Mouse (Mus musculus): ENCODE results near the gene Cd7.

The Cd7 gene

DNA sequence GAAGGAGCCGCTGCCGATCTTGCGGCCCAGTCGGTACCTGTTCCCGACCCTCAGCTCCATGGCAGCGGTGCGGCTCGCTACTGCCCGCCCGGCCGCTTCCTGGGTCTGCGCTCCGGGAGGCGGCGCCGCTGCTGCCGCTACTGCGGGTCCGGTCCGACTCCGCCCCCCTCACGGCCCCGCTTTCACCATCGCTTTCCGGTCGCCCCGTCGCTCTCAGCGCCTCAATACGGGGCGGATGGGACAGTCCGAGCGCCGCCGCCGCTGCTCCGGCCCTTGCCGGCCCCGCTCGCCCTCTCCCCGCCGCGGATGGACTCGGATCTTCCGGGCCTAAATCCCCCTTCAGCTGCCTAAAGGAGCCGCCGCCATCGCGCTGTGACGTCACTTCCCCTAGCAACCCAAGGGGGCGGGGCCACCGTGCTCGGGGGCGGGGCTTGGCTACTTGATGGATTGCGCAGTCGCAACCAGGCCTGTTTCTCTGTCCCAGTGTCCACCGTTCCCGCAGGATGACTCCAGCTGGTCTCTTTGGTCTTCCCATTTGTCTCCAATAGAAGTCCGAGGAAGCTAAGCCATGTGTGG is 48.2 kb downstream of the Cd7 start, which contains the start of gene Csnk1d:
Gene Csnk1d (minus strand): TSS at position 380 of the 576 bp plus-strand sequence.
- DNase-seq (ENCODE audit: low spot score): peak; percentile 96

DNA sequence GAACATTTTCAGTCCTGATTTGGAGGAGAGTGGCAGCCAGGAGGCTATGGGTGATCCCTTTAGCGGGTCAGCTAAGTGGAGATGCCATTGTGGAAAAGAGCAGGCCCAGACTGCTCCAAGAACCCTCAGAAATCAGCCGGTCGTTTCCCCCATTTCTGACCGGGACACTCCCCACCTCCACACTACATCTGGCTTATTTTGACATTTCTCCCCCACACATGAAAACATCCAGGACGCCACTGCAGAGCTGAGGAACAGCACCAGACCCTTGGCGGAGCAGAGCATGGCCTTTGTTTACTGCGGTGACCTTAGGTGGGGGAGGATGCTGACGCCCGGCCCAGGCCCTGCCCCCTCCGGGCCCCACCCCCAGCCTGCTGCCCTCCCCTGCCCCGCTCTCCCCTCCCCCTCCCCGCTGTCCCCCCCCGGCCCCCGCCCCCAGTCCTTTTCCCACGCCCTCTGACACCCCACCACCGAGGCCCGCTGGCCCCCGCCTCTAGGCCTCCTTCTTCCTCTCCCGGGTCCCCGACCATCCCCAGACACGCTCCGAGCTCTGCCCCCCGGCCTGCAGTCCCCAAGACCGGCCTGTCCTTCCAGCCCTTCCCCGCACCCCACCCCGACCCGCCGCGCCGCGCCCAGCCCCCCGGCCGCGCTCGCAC is 49.0 kb downstream of the Cd7 start:
- peak; percentile 63 for DNase-seq (ENCODE audit: low spot score)

GRCm38 (mm10) chr11:120989523-120989922 is 49.7 kb downstream of the Cd7 start:
- DNase-seq (ENCODE audit: low spot score): peak; percentile 35

GRCm38 (mm10) chr11:120988410-120988809 is 50.8 kb downstream of the Cd7 start:
- DNase-seq (ENCODE audit: low spot score): peak; percentile 31

DNA sequence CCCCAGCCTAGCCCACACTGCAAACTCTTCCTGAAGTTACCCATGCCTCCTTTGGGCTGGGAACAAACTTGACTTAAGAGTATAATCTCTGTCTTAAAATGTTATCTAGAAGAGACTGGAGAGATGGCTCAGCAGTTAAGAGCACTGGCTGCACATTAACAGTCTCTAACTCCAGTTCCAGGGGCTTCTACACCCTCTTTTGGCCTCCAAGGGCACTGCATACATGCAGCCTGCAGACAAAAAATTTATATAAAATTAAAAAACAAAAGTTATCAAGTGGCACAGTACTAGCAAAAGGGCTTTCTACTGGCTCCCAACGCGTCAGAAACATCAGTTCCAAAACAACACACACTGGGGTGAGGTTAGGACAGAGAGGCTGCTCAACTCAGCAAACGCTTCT is 51.6 kb downstream of the Cd7 start:
- DNase-seq (ENCODE audit: low spot score): no peak
